Mouse (Mus musculus): Measurements from ENCODE around the gene Golga1.
A peak's percentile ranks its signal among the peaks of the same experiment; 100 is the strongest.
"Not testable (repeated sequence)": the region's sequence is repeated elsewhere in the genome, so short reads cannot be mapped to it uniquely, and the experiment has no call there.

The Golga1 gene

GRCm38 (mm10) chr2:39065400-39065987 is at the start of gene Golga1:
Gene Golga1 (minus strand): TSS chr2:39065541.
- peak; percentile 89 to 91 for DNase-seq (ENCODE audit: low spot score in 2 of 2)

GRCm38 (mm10) chr2:39114093-39114492 is 48.8 kb upstream of the Golga1 start:
- DNase-seq (ENCODE audit: low spot score in 2 of 2) = no peak

GRCm38 (mm10) chr2:39110514-39110913 is 45.2 kb upstream of the Golga1 start:
- no peak for DNase-seq (ENCODE audit: low spot score in 2 of 2)

GRCm38 (mm10) chr2:39109712-39110111 is 44.4 kb upstream of the Golga1 start:
- not testable (repeated sequence) for DNase-seq (ENCODE audit: low spot score in 2 of 2)

- not testable (repeated sequence) for DNase-seq (ENCODE audit: low spot score in 2 of 2)
These were observed 34.6 kb upstream of the Golga1 start for GRCm38 (mm10) chr2:39099951-39100350.

GRCm38 (mm10) chr2:39097993-39098392 is 32.7 kb upstream of the Golga1 start:
- DNase-seq (ENCODE audit: low spot score in 2 of 2) = no peak

GRCm38 (mm10) chr2:39091966-39092365 is 26.6 kb upstream of the Golga1 start:
- DNase-seq (ENCODE audit: low spot score in 2 of 2) = no peak

GRCm38 (mm10) chr2:39082706-39083105 is 17.4 kb upstream of the Golga1 start:
- no peak for DNase-seq (ENCODE audit: low spot score in 2 of 2)

GRCm38 (mm10) chr2:39070666-39071065 is 5.3 kb upstream of the Golga1 start:
- no peak for DNase-seq (ENCODE audit: low spot score in 2 of 2)

GRCm38 (mm10) chr2:39069096-39069495 is 3.8 kb upstream of the Golga1 start:
- no peak for DNase-seq (ENCODE audit: low spot score in 2 of 2)

GRCm38 (mm10) chr2:39064687-39065399 is 498 bp downstream of the Golga1 start:
- peak in 1 of 2 experiments; percentile 1 for DNase-seq (ENCODE audit: low spot score in 2 of 2)

GRCm38 (mm10) chr2:39048515-39048914 is 16.8 kb downstream of the Golga1 start:
- DNase-seq (ENCODE audit: low spot score in 2 of 2) = no peak

GRCm38 (mm10) chr2:39040215-39040614 is 25.1 kb downstream of the Golga1 start:
- DNase-seq (ENCODE audit: low spot score in 2 of 2) = no peak

- no peak for DNase-seq (ENCODE audit: low spot score in 2 of 2)
These were observed 33.7 kb downstream of the Golga1 start for GRCm38 (mm10) chr2:39031611-39032010.

- DNase-seq (ENCODE audit: low spot score in 2 of 2) = peak; percentile 44 to 56
These were observed 45.3 kb downstream of the Golga1 start for GRCm38 (mm10) chr2:39020004-39020403.

GRCm38 (mm10) chr2:39016581-39016980 is 48.8 kb downstream of the Golga1 start:
- no peak for DNase-seq (ENCODE audit: low spot score in 2 of 2)

GRCm38 (mm10) chr2:39012768-39013279 is 52.5 kb downstream of the Golga1 start:
- DNase-seq (ENCODE audit: low spot score in 2 of 2) = no peak

- no peak for DNase-seq (ENCODE audit: low spot score in 2 of 2)
These were observed 53.4 kb downstream of the Golga1 start for GRCm38 (mm10) chr2:39011971-39012370.

- peak; percentile 77 to 79 for DNase-seq (ENCODE audit: low spot score in 2 of 2)
These were observed 54.1 kb downstream of the Golga1 start for GRCm38 (mm10) chr2:39011264-39011663.

GRCm38 (mm10) chr2:39010144-39010543 is 55.2 kb downstream of the Golga1 start:
- DNase-seq (ENCODE audit: low spot score in 2 of 2) = not testable (repeated sequence)

GRCm38 (mm10) chr2:39008954-39009365 is 56.4 kb downstream of the Golga1 start:
- peak; percentile 92 to 95 for DNase-seq (ENCODE audit: low spot score in 2 of 2)

- peak in 1 of 2 experiments; percentile 41 for DNase-seq (ENCODE audit: low spot score in 2 of 2)
These were observed 56.9 kb downstream of the Golga1 start for GRCm38 (mm10) chr2:39008350-39008851.

- peak; percentile 94 to 95 for DNase-seq (ENCODE audit: low spot score in 2 of 2)
These were observed 57.5 kb downstream of the Golga1 start for GRCm38 (mm10) chr2:39007865-39008264.
